Mouse (Mus musculus): ENCODE results near the gene Zcchc13.

DNA sequence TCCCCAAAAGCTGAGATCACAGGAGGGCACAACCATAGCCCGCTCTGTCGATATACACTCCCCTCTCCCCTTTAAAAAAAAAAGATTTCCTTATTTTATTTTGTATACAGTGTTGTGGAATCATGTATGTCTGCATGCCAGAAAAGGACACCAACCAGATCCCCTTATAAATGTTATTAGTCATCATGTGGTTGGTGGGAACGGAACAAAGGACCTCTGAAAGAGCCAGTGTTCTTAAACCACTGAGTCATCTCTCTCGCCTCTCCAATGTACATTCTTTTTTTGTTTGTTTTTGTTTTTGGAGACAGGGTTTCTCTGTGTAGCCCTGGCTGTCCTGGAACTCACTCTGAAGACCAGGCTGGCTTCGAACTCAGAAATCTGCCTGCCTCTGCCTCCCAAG lies 26.2 kb upstream of the Zcchc13 start:
- no peak for TF ChIP-seq CTCF (IDR thresholded peaks at IDR 0.05; ENCODE audit: low read depth)
- no peak for TF ChIP-seq EP300 (optimal IDR thresholded peaks at IDR 0.05)

Measured in stomach, postnatal 0 days (tissue).